Mouse (Mus musculus): ENCODE measurements around the gene Arpin. TPM values are rescaled to one million over a fixed set of nuclear protein-coding genes. Genes with fewer than 3 reads are reported as not detected.

Arpin gene
- polyA plus RNA-seq, 1 experiment = 9.7 TPM

DNA sequence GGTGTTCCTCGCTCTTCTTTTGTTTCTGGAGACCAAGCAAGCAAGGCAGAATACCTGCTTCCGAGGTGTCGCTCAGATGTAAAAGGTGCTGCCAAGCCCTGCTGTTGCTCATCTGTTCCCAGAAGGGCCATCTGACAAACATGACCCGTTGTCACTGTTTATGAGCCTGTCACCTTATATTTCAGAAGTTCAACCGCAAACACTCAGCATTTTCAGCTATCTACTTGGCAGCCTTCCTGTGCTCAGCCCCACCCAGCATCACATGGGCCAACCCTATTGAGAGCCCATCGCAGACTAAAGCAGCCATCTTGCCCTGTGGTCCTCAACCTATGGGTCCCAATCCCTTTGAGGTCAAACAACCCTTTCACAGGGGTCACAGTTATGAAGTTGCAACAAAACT lies 34.4 kb downstream of the Arpin start:
- 0 out of 2 replicates have a peak, but pooled peaks cover 4% of the 10 kb centered on the region for H3K4me1 ChIP-seq (ENCODE audit: control insufficient read depth, insufficient read depth, low read length)
- no peak overlapping the region for H3K4me3 ChIP-seq (ENCODE audit: insufficient read depth, low read length)

DNA sequence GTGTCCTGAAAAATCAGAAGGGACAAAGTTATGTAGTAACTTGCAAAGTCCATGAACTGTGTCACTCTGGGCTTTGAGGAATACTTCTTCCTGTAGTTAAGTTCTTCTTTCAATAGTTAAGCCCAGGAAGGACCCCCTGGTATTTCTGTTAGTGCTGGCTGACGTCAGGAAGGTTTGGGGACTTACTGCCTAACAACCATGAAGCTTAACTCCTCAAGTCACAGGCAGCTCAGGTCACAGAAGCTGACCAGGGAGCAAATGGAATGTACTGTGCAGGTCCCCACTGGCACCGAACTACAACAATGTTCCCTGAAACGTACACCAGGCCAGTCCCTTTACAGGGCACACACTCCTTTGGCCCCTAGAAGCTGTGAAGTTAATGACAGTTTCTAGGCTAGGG lies 39.9 kb downstream of the Arpin start:
- Histone ChIP-seq H3K4me1 (ENCODE audit: control insufficient read depth, insufficient read depth, low read length) (no peaks in the 10 kb centered on the region), H3K4me3 (ENCODE audit: insufficient read depth, low read length) (no peak overlapping the region), H3K27ac (ENCODE audit: insufficient read depth, low read depth, low read length) (no peak overlapping the region)
- no peak for TF ChIP-seq POLR2A (IDR thresholded peaks at IDR 0.05; ENCODE audit: borderline replicate concordance, low read depth, low read length)
- no peak for TF ChIP-seq CTCF (IDR thresholded peaks at IDR 0.05; ENCODE audit: low read depth, low read length)

More for the DNA sequence above, 34.4 kb downstream of the Arpin start:
- no peak for TF ChIP-seq POLR2A (IDR thresholded peaks at IDR 0.05; ENCODE audit: borderline replicate concordance, low read depth, low read length)
- no peak for TF ChIP-seq CTCF (IDR thresholded peaks at IDR 0.05; ENCODE audit: low read depth, low read length)
- H3K27ac ChIP-seq (ENCODE audit: insufficient read depth, low read depth, low read length) = no peak overlapping the region

DNA sequence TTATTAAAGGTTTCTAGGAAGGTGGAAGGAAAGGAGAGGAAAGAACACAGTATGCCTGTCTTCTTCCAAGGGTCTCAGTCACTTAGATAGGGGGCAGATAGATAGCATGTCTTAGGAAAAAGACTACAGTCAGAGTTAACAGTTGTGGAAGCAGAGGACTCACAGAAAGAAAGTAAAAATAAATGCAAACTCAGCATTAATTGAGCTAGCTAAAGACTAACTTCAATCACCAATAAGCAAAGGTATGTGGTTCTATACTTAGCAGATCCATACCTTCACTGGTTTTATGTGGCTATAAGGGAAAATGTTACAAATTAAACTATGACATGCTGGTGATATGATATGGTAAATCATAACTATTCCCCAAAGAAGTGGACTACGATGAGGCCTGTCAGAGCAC lies 40.4 kb downstream of the Arpin start:
- Histone ChIP-seq H3K27ac (ENCODE audit: insufficient read depth, low read depth, low read length) (no peak overlapping the region), H3K4me1 (ENCODE audit: control insufficient read depth, insufficient read depth, low read length) (no peaks in the 10 kb centered on the region), H3K4me3 (ENCODE audit: insufficient read depth, low read length) (no peak overlapping the region)
- TF ChIP-seq CTCF (IDR thresholded peaks at IDR 0.05; ENCODE audit: low read depth, low read length) (no peak), POLR2A (IDR thresholded peaks at IDR 0.05; ENCODE audit: borderline replicate concordance, low read depth, low read length) (no peak)

DNA sequence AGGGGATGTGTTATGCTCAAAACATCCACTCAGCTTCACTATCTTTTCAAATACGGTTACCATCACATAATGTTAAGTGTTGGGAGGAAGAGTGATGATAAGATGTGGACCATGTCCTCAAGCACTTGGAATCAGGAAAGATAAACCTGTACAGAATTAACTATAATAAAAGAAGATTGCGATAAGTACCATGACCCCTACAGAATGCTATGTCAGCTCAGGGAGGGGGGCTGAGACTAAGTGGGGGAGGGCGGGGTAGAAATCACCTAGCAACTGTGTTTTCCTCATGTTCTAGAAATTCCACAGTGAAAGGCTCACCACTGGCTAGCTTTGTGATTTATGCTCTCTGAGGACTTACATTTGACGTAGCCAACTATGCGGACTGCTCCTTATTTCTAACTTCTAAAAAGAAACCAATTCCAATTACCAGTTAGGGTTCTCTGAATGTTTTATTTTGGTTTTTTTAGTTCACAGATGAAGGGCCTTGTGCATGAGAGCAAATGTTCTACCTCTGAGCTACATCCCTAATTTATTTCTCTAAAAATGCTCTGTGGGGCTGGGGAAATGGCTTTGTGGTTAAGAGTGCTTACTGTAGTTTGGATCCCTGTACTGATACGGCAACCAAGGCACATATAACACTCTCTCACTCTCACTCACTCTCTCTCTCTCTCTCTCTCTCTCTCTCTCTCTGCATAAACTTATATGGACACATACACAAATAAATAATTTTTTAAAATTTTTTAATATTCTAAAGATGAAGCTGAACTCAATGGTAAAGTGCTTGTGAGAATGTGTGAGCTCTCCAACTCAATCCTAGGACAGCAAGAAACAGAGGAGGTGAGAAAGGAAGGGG lies 42.4 kb downstream of the Arpin start:
- no peak overlapping the region for H3K27ac ChIP-seq (ENCODE audit: insufficient read depth, low read depth, low read length)
- no peak for TF ChIP-seq POLR2A (IDR thresholded peaks at IDR 0.05; ENCODE audit: borderline replicate concordance, low read depth, low read length)
- no peak for TF ChIP-seq CTCF (IDR thresholded peaks at IDR 0.05; ENCODE audit: low read depth, low read length)

DNA sequence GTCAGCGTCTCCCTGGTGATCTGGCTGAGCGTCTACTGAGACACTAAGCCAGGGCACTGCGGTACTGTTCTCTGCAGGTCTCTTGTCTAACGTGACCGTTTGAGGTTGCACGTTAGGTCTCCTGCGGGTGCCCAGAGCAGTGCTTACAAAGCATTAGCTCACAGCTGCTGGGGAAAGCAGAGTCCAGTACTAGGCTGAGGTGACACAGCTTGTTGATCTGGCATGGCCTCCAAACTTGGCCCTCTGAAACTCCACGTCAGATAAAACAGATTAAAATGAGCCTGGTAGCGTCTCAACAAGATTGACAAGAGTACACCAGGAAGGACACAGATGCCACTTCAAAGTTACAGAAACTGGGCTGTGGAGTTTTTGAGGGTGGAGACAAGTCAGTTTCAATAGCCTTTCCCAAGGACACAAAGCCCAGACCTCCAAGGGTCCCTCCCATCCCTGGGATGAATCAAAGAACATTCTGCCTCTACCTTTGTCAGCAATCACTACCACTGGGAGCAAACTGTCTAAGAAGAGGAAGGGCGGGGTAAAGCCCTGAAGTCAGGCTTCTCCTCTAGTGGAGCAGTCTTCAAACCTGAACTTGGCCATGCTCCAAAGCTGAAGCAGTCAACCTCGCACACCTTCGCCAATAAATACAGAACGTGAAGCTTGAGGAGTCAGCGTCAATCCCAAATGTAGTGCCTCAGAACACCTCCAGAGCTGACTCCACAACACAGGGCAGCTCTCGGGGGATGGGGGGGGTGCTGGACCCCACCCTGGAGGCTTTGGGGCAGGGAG lies 44.5 kb downstream of the Arpin start:
- Histone ChIP-seq H3K4me3 (ENCODE audit: insufficient read depth, low read length) (no peak overlapping the region), H3K4me1 (ENCODE audit: control insufficient read depth, insufficient read depth, low read length) (peaks cover 9% of the 10 kb centered on the region), H3K27ac (ENCODE audit: insufficient read depth, low read depth, low read length) (no peak overlapping the region)
- no peak for TF ChIP-seq POLR2A (IDR thresholded peaks at IDR 0.05; ENCODE audit: borderline replicate concordance, low read depth, low read length)
- no peak for TF ChIP-seq CTCF (IDR thresholded peaks at IDR 0.05; ENCODE audit: low read depth, low read length)

More for the DNA sequence above, 42.4 kb downstream of the Arpin start:
- Histone ChIP-seq H3K4me1 (ENCODE audit: control insufficient read depth, insufficient read depth, low read length) (no peaks in the 10 kb centered on the region), H3K4me3 (ENCODE audit: insufficient read depth, low read length) (no peak overlapping the region)

DNA sequence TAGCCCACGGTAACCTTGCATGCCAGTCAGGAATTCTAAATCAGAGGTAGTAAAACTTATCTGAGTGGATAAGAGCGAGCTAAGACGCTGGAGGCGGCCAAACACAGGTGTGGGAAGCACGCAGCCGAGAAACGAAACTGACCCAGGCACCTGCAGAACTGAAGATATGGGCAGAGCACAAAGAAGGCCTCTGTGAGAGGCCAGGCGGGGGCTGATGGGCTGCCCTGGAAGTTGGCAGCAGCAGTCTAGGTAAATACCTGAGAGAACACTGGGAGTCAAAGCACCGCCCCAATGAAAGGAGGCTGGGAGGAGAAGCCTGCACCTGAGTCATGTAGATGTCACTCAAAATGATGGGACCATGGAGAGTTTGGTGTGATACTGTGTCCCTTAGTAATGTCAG lies 46.6 kb downstream of the Arpin start:
- Histone ChIP-seq H3K27ac (ENCODE audit: insufficient read depth, low read depth, low read length) (no peak overlapping the region), H3K4me1 (ENCODE audit: control insufficient read depth, insufficient read depth, low read length) (peaks cover 15% of the 10 kb centered on the region), H3K4me3 (ENCODE audit: insufficient read depth, low read length) (no peak overlapping the region)
- TF ChIP-seq POLR2A (IDR thresholded peaks at IDR 0.05; ENCODE audit: borderline replicate concordance, low read depth, low read length) = no peak
- TF ChIP-seq CTCF (IDR thresholded peaks at IDR 0.05; ENCODE audit: low read depth, low read length) = no peak

DNA sequence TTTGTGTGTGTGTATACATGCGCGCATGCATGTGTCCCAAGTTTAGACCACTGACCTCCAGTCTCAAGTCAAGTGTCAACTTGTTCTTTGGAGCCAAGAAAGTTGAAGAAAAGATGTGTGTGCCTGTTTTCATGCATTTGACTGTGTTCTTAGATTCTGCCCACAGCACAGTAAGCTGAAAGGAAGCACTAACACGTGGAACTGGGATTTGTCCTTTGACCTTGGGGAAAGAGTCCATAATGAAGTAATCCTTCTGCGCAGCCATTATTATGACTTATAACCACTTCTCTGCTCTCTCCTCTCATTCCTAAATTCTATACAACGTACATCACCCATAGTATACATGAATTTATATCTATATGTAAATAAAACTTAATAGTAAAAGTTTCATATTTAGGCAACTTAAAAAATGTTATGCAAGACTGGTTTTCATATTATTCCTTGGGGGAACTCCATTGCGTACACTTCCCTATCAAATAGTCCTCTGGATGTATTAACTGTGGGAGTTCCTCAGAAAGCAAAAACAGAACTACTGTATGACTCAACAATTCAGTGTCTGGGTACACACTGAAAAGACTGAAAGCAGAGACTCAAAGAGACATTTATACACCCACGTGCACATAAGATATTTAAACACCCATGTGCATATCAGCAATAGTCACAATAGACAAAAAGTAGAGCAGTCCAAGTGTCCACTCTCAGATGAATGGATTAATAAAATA lies 51.4 kb downstream of the Arpin start:
- Histone ChIP-seq H3K4me3 (ENCODE audit: insufficient read depth, low read length) (no peak overlapping the region), H3K27ac (ENCODE audit: insufficient read depth, low read depth, low read length) (peak overlapping the region; percentile 41), H3K4me1 (ENCODE audit: control insufficient read depth, insufficient read depth, low read length) (peaks cover 45% of the 10 kb centered on the region)
- TF ChIP-seq CTCF (IDR thresholded peaks at IDR 0.05; ENCODE audit: low read depth, low read length) (no peak), POLR2A (IDR thresholded peaks at IDR 0.05; ENCODE audit: borderline replicate concordance, low read depth, low read length) (no peak)

DNA sequence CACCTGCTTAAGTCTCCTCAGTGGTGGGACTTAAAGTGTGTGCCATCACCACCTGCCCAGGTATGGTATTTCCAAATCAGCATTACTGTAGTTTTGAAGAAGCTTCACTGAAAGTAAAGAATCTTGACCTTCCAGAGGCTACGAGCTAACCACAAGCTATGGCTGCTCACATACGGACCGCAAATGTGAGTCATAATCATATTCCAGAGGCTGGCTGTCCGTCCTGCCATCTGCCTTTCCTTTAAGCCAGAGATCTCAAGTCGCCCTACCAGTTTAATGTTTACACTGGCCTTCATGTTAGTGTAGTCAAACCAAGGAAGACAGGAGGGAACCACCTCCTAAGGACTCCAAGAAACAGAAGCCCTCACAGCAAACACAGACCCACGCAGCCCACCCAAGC lies 53.3 kb downstream of the Arpin start:
- H3K4me1 ChIP-seq (ENCODE audit: control insufficient read depth, insufficient read depth, low read length) = peaks cover 56% of the 10 kb centered on the region
- H3K4me3 ChIP-seq (ENCODE audit: insufficient read depth, low read length) = no peak overlapping the region
- TF ChIP-seq POLR2A (IDR thresholded peaks at IDR 0.05; ENCODE audit: borderline replicate concordance, low read depth, low read length) = no peak
- no peak for TF ChIP-seq CTCF (IDR thresholded peaks at IDR 0.05; ENCODE audit: low read depth, low read length)
- no peak overlapping the region for H3K27ac ChIP-seq (ENCODE audit: insufficient read depth, low read depth, low read length)

DNA sequence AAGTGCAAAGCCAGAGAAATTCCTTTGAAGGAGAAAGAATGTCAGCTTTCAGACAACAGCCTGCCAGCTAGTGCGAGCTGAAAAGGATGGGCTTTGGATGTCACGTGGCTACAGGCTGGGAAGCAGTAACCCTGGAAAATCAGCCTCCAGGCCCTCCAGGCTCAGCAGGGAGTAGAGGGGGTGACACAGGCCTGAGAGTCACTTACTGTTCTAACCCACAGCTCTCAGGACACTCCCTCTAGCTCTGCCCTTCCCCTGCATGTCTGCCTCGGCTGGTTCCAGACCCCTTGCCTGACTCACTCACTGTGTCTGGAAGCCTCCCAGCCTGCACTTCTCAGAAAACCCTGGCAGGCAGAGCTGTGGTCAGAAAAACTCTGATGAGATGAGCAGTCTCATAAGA lies 54.2 kb downstream of the Arpin start:
- TF ChIP-seq CTCF (IDR thresholded peaks at IDR 0.05; ENCODE audit: low read depth, low read length) (no peak), POLR2A (IDR thresholded peaks at IDR 0.05; ENCODE audit: borderline replicate concordance, low read depth, low read length) (no peak)
- peaks cover 49% of the 10 kb centered on the region for H3K4me1 ChIP-seq (ENCODE audit: control insufficient read depth, insufficient read depth, low read length)
- H3K4me3 ChIP-seq (ENCODE audit: insufficient read depth, low read length) = no peak overlapping the region
- no peak overlapping the region for H3K27ac ChIP-seq (ENCODE audit: insufficient read depth, low read depth, low read length)

Data from bone marrow macrophage, adult 2 months (primary cell).